17 mouse cellular contexts compared by ENCODE assay signal in the genomic region with DNA sequence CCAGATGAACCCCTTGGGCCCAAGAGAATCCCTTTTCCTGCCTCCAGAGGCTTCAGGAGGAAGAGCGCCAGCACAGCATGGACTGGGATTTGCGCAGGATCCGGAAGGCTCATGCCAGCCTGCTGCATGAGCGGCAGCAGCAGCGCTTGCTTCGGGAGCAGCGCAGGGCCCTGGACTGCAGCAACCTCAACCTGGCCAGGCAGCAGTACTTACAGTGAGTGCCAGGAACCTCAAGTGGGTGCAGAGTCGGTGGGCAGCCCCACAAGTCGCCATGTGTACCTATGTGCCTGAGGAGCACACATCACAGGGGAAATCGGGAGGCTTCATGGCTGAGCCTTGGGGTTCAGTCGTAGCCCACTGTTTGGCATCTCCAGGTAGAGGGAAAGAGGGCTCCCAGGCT. TPM values are rescaled to one million over a fixed set of nuclear protein-coding genes. Genes with fewer than 3 reads are reported as not detected.
"Had no signal": no experiment of that assay in that cellular context is flagged by ENCODE, and none has a peak within 500 bp of the region (broad histone marks: within the 10 kb centered on the region; RNA-seq: fewer than 3 reads in every experiment).

No protein-coding gene starts in this region.

- H3K27me3 ChIP-seq: limb, embryonic 15.5 days; liver, embryonic 13.5 days; midbrain, embryonic 12.5 days had no signal

- H3K4me2 ChIP-seq: limb, embryonic 15.5 days; liver, embryonic 13.5 days; midbrain, embryonic 12.5 days had no signal

- H3K4me3 ChIP-seq: limb, embryonic 15.5 days; liver, embryonic 13.5 days; midbrain, embryonic 12.5 days had no signal

- H3K4me1 ChIP-seq: limb, embryonic 15.5 days; liver, embryonic 13.5 days; midbrain, embryonic 12.5 days had no signal

- H3K36me3 ChIP-seq: limb, embryonic 15.5 days; liver, embryonic 13.5 days; midbrain, embryonic 12.5 days had no signal

- H3K9ac ChIP-seq: limb, embryonic 15.5 days; liver, embryonic 13.5 days; midbrain, embryonic 12.5 days had no signal

- H3K27ac ChIP-seq: kidney, postnatal 0 days; limb, embryonic 15.5 days; liver, embryonic 13.5 days; midbrain, embryonic 12.5 days had no signal

- DNase-seq: kidney, adult 8-10 months; left cerebral cortex, postnatal 4 days; liver, embryonic 13.5 days; lung, adult 18-20 months; right cerebral cortex, adult 18-20 months; right cerebral cortex, postnatal 25 days; thymus, postnatal 36 days had no signal

- ATAC-seq: intestine, embryonic 16.5 days; midbrain, embryonic 16.5 days had no signal

- H3K9me3 ChIP-seq: limb, embryonic 15.5 days; liver, embryonic 13.5 days; midbrain, embryonic 12.5 days had no signal

RNA-seq across cellular contexts. Expression of gene Ribc2, which starts 11.3 kb away (rescaled TPM):
- total RNA-seq: left cerebral cortex, adult 18-20 months; left cerebral cortex, postnatal 10 days; megakaryocyte, adult 5-6 weeks had no signal
- polyA plus RNA-seq: large intestine, adult 2 months; liver, embryonic 13.5 days; small intestine, adult 2 months had no signal

RNA-seq across cellular contexts. Expression of gene Smc1b, which starts 11.4 kb away (rescaled TPM):
- total RNA-seq: left cerebral cortex, adult 18-20 months; left cerebral cortex, postnatal 10 days; megakaryocyte, adult 5-6 weeks had no signal
- polyA plus RNA-seq: small intestine, adult 2 months had no signal
